Comparison of ENCODE assay signal across 9 mouse cellular contexts in the genomic region with DNA sequence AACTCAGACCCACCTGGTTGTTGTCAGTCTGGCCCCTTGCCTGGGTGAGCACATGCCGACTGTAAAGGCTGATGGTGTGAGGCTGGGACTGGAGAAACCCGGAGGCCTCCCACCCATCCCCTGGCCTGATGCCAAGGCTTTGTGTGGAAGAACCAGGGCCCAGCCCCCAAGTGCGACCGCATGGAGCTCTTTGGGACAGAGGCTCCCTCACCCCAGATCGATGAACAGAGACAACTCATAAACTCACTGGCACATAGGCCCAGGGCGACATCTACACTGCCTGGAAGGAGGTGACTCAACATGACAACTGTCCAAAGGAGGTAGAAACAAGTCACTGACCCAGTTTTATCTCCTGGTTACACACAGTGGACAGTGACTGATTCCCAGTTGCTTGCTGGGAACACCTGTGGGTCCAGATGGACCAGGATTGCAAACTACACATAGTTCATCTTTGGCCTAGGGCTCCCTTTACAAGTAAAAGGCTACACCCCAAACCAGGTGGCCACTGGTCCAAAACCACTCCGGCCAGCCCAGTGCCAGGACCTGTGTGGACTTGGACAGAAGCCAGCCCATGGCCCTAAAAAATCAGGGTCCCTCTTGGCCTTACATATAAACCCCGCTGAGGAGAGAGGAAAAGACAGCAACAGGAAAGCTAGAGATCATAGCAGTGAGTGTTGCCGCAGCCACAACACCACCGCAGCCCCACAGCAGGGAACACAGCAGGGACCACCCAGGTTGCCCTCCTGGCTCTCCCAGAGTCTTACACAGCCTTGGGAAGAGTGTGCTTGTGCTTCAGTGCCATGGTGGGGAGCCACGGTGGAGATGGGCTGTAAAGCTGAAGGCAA.
A peak's percentile ranks its signal among the peaks of the same experiment; 100 is the strongest.
DNase-seq lines count a peak whose midpoint lies in the region; ATAC-seq lines count a peak whose summit lies in the region.
"Had no signal": no experiment of that assay in that cellular context is flagged by ENCODE, and none has a peak within 500 bp of the region (broad histone marks: within the 10 kb centered on the region; RNA-seq: fewer than 3 reads in every experiment).

No protein-coding gene starts in this region.

- H3K4me2 ChIP-seq in liver, embryonic 11.5 days, result no peak overlapping the region
- no peak overlapping the region for H3K4me2 ChIP-seq in embryonic facial prominence, embryonic 13.5 days

- 68% methylated on average over 11 of the region's 11 CpGs for WGBS in liver, embryonic 11.5 days
- WGBS in embryonic facial prominence, embryonic 13.5 days, result 48% methylated on average over 11 of the region's 11 CpGs

- peak; percentile 40 for DNase-seq in gastrocnemius, postnatal 10 days
- no peak for DNase-seq in gastrocnemius, postnatal 25 days
- peak; percentile 33 for DNase-seq in liver
- no peak for DNase-seq in liver, embryonic 11.5 days (ENCODE audit: low spot score)
- no peak for DNase-seq in thymus, adult 18-20 months
- DNase-seq in left cerebral cortex, postnatal 36 days (ENCODE audit: low spot score in 2 of 2), result no peak
- DNase-seq: right cerebral cortex, postnatal 14 days had no signal

- H3K27ac ChIP-seq in liver, embryonic 11.5 days (ENCODE audit: low read depth, low read length), result no peak overlapping the region
- peak overlapping the region; percentile 51 for H3K27ac ChIP-seq in embryonic facial prominence, embryonic 13.5 days

- intact Hi-C loops in left cerebral cortex, postnatal 36 days (cut with DNase I), result loop anchor here (5.0 kb wide), 2 partner anchors 50 to 230 kb away; no protein-coding TSS in a partner anchor

- no peaks in the 10 kb centered on the region for H3K36me3 ChIP-seq in liver, embryonic 11.5 days (ENCODE audit: control insufficient read depth, insufficient read depth, low read length)
- H3K36me3 ChIP-seq in embryonic facial prominence, embryonic 13.5 days, result 0 out of 2 replicates have a peak, but pooled peaks cover 3% of the 10 kb centered on the region

- no peak overlapping the region for H3K9ac ChIP-seq in liver, embryonic 11.5 days (ENCODE audit: low read depth, low read length)
- H3K9ac ChIP-seq in embryonic facial prominence, embryonic 13.5 days, result no peak overlapping the region

- ATAC-seq in liver, embryonic 11.5 days (replicated peaks; ENCODE audit: low FRiP score), result no peak
- ATAC-seq in cerebellum, adult (ENCODE audit: insufficient number of reproducible peaks, low FRiP score, low TSS enrichment), result peak; percentile 51
- ATAC-seq in embryonic facial prominence, embryonic 13.5 days (ENCODE audit: insufficient number of reproducible peaks, insufficient read depth, low FRiP score, low TSS enrichment, low read depth), result peak; percentile 53

- no peaks in the 10 kb centered on the region for H3K9me3 ChIP-seq in liver, embryonic 11.5 days (ENCODE audit: control insufficient read depth, low read length)
- H3K9me3 ChIP-seq in embryonic facial prominence, embryonic 13.5 days, result no peaks in the 10 kb centered on the region

- H3K27me3 ChIP-seq in liver, embryonic 11.5 days (replicated peaks; ENCODE audit: control insufficient read depth, insufficient read depth, low read length), result no peaks in the 10 kb centered on the region
- no peaks in the 10 kb centered on the region for H3K27me3 ChIP-seq in embryonic facial prominence, embryonic 13.5 days

- no peaks in the 10 kb centered on the region for H3K4me1 ChIP-seq in liver, embryonic 11.5 days (replicated peaks; ENCODE audit: control insufficient read depth, insufficient read depth, low read length)
- H3K4me1 ChIP-seq in embryonic facial prominence, embryonic 13.5 days, result peaks cover 30% of the 10 kb centered on the region

- no peak overlapping the region for H3K4me3 ChIP-seq in liver, embryonic 11.5 days (ENCODE audit: low read depth, low read length)
- no peak overlapping the region for H3K4me3 ChIP-seq in embryonic facial prominence, embryonic 13.5 days

Comparison
In these comparisons a context has a peak if more than half of its experiments do, and no peak if none do; other contexts are left out.
1. DNase-seq: peak in gastrocnemius, postnatal 10 days (single experiment) and liver (single experiment); none in gastrocnemius, postnatal 25 days (single experiment), liver, embryonic 11.5 days (single experiment), thymus, adult 18-20 months (0 of 2) and left cerebral cortex, postnatal 36 days (0 of 2).